Mouse (Mus musculus): ENCODE measurements at regions not wholly inside any gene's neighbourhood (a gene's known extent, or its start where the extent isn't known, plus 50 kb on each side); places are given as distances from the start of the nearest gene placed in this dataset.

DNA sequence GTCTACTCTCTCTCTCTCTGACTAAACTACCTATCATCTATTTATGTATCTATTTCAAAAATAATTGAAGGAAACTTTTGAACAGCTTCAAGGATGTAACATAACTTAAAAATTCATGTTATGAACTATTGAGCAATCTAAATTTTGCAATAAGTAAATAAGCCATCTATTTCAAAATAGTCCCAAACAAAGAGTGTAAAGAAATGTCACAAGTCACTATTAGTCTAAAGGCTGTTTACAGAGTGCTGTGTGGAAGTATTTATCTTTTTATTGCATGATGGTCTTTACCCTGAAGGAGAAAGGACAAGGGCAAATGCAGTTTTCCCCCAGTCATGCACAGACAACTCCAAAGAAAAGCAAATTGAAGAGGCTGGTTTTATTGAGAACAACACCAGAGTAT, 496.0 kb downstream of the Olfm4 start:
- no peak for DNase-seq (ENCODE audit: inconsistent age in 2 of 2, low spot score in 1 of 2)

DNA sequence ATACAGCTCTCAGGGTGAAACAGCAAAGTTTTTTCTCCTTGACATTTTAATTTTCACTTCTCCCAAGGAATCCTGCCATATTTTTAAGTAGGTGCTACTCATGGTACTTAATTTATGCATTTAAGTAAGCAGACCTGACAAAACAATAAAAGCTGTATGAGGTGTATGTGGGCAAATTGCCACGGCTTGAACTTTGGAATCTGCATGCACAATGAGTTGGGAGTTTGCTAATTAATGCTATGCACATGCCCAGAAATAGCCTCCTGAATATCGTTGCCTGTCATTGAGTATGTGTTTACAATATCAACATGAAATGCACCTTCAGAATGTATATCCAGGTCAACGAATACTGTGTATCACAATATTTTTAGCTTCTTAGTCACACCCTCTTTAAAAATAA, 498.9 kb downstream of the Olfm4 start:
- no peak for DNase-seq (ENCODE audit: inconsistent age in 2 of 2, low spot score in 1 of 2)

DNA sequence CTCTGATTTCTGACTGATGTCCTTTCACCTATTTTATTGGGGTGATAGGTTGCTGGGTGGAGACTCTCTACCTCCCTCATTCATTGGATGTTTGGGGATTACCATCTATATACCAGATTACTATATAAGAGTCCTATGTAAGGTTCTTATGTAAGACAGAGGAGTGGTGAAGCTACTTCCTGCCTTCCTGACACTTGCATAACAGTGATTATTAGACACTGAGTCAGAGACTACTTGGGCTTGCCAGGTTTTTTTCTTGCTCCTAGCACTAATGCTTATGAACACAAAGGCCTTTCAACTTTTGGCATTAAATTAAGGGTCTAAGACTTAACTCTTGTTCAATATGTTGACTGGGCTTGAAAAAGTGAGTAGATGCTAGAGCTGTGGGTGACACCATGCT, 500.4 kb downstream of the Olfm4 start:
- no peak for DNase-seq (ENCODE audit: inconsistent age in 2 of 2, low spot score in 1 of 2)

DNA sequence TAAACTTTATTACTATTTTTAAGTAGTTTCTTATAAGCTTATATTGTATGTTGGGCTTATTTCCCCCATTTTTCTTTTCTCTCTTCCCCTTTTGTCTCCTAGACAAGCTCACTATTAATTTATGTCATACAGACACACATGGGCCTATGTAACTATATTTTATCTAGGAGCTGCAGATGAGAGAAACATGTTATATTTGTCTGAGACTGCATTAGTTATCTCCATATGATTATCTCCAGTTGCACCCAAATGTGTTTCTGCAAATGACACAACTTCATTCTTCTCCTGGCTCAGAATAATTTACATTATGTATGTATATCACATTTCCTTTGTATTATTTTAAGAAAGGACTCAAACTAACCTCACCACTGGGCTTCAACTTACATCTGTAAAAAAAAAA, 501.3 kb downstream of the Olfm4 start:
- DNase-seq (ENCODE audit: inconsistent age in 2 of 2, low spot score in 1 of 2), result no peak

DNA sequence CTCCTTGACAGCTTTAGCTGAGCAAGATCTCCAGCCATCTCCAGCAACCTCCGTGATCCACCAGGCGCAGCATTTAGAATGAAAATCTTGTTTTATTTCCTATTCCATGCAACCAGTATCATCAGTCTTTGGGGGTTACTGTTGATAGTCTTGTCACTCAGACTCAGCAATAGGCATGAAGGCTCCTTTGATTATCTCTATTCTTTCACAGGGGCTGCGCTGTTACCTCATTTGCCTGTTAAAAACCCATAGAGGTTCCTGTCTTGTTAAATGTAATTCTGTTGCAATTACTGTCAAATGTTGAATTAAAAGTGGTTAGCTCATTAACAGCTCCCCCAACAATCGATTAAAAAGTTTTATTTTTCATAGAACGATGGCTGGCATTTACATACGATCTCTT, 502.7 kb downstream of the Olfm4 start:
- no peak for DNase-seq (ENCODE audit: inconsistent age in 2 of 2, low spot score in 1 of 2)

DNA sequence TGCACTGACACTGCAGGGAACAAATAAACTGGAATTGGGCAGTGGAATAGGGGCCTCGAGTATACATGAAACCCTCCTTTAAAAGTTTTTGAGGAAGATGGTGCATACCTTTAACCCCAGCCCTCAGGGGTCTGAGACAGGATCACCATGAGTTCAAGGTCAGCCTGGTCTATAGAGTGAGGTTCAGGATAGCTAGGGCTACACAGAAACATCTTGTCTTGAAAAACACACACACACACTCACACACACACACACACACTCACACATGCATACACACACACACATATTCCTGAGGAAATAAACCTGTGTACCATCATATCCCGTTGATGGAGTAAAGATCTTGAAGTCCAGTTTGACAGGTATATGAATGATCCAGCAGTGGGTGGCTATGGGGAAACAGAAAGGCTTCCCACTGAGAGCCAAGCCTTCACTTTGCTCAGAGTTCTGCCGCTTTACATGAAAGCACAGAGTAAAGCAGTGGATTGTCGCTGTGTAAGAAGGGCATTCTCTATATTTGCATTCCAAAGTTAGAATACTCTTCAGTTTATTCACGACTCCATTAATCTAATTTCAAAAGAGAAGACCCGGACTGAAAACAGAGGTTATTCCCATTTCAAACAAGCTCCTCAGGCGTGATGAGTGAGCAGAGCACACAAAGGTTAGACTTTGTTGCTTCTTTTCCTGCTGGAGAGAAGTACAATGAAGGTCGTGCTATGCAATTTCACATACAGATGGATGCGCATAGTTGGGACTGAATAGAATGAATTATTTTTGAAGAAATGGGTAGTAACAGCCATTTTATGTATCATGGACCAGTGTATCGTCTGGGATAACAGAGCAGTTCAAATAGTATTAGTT, 508.4 kb downstream of the Olfm4 start:
- no peak for DNase-seq (ENCODE audit: inconsistent age in 2 of 2, low spot score in 1 of 2)

DNA sequence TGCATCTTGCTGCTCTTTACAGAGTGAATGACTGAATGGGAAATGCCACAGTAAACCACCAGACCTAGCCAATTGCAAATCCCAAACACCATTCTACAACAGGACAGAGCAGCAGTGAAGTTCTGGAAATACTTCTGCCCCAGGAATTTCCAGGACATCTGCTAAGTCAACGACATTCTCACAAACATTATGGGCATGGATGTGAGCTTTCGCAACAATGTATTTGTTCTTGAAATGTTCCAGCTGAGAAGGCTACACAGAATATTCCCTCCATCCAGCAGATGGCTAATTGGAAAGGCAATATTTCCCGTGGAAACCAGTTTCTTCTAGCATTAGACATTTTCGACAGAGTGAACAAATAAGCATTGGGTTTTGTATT, 509.0 kb downstream of the Olfm4 start:
- DNase-seq (ENCODE audit: inconsistent age in 2 of 2, low spot score in 1 of 2), result no peak

DNA sequence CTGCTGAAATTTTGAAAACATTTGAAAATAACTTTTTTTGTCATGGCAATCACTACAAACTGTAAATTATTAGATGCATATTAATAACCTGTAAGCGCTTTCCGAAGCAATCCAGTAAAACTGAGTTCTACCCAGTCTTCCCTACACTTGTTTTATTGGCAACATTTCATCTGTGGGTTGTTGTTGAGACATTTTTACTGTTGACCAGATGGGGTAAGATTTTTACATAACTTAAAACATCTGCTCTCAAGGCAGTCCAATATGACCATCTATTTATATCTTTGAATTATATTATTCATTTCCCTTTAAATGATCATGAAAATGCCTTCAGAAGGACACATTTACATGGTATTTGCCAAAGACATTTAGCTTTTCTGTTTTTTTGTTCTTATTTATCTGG, 520.5 kb downstream of the Olfm4 start:
- DNase-seq (ENCODE audit: inconsistent age in 2 of 2, low spot score in 1 of 2), result no peak

DNA sequence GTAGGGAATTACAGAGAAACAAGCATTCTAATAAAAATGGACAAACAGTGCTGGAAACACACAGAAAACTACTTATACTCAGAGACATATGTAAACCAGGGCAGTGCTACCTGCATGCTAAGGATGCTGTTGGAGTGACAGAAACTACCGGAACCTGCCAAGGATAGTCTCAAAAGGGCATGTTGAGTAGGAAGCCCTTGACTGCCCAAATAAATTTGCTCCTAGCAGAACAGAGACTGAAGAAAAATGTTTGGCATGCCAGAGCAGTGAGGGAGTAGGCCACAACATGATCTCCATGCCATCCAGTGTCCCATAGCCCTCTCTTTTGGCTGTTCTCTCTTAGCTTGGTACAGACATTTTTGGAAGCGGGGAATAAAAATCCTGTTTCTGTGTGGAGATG, 532.7 kb downstream of the Olfm4 start:
- no peak for DNase-seq (ENCODE audit: inconsistent age in 2 of 2, low spot score in 1 of 2)

DNA sequence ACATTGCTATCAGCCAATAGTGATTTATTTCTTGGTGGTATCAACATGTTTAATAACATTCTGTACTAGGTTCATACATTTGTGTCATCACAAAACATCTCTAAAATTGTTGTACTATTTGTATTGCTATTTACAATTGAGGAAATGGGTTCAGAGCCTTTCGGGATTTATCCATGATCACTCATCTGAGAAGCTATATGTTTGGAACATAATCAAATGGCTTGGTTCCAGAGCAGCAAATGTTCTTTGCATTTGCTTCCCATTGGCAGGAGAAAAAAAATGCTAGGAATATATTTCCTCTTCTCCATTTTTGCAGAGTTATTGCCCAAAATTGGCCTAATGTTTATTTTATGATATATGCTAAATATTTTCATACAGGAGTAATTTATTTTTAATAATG, 537.3 kb downstream of the Olfm4 start:
- no peak for DNase-seq (ENCODE audit: inconsistent age in 2 of 2, low spot score in 1 of 2)

DNA sequence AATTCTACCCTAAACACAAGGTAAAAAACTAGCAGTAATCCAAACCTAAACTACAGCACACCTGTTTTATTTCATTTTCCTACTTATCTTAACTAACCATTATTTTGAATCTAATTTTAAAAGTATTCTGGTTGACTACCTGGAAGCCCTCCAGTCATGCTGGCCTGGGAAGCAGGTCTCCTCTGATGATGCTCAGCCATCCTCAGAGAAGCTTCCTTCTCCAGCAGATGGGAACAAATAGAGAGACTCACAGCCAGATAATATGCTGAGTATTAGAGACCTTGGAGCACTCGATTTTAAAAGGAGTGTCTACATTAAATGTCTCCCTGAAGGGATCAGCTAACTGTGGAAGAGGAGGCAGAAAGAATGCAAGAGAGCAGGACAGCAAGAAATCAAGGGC, 537.8 kb downstream of the Olfm4 start:
- no peak for DNase-seq (ENCODE audit: inconsistent age in 2 of 2, low spot score in 1 of 2)

DNA sequence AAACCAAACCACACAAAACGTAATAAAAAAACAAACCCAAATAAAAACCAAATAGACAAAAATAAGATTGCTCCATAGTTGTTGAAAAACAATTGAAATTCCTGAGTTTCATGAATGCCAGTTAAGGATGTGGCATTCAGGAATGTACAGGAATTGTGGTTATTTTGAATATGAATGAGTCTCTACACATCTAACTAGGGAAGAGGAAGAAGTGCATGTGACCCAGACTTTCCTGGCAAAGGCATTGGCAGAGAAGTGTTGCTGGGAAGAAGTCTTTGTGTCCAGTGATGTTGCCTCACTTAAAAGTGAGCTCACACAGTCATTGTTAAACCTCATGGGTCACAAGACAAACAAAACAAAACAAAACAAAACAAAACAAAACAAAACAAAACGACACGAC, 538.7 kb downstream of the Olfm4 start:
- no peak for DNase-seq (ENCODE audit: inconsistent age in 2 of 2, low spot score in 1 of 2)

DNA sequence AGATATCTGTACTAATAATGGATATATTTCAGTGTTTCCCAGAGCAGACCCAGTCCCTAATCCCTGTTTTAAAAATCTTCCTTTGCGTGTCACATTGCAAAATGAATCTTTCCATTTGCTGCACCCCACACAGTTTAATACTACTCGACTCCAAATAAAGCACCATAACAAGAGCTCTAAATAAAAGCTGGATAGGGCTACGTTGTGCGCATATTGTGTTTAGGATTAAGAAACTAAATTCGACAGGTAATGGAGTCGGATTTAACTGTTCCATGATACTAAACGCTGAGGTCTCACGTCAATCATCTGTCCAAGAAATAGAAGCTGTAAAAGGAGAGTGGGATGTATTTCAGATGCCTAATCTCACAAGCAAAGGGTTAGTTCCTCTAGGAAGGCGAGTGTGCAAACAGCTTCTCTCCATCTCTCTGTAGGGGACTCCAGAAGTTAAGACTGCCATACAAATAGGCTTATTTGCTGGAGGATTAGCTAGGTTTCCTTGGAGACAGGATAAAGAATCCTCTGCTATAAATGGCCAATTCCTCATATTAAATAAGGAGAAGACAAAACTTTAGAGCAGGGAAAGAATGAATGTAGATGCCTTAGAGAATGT, 544.6 kb downstream of the Olfm4 start:
- DNase-seq (ENCODE audit: inconsistent age in 2 of 2, low spot score in 1 of 2), result no peak

DNA sequence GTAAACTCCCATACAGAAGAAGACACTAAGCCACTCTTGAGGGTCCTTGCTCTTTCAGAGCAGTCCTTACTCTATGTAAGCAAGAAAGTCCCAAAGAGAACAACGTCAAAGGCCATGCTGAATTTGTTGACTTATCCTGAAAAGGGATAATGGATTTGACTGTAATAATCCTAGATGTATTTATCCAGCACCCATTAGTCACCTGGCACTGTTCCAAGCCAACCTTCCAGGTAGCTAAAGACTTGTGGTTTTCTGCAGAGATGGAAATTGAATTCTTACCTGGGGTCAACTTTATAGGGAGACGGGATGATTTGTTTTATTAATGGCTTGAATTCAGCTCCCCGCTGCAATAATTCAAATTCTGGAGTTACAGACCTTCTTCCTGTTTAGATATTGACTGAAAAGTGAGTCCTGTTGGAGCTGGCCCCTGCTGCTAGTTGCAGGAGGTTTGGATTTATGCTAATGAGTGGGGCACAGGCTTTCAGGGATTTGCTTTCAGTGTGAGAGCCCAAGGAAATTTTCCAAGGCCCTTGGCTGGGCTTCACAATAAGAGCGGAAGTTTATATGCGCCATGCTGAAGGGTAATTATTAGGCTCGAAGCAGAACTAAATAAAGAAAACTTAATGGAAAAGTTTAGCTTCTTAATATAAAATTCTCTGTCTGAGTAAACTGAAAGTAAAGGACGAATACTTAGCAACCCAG, 552.3 kb downstream of the Olfm4 start:
- DNase-seq (ENCODE audit: inconsistent age in 2 of 2, low spot score in 1 of 2), result peak in 1 of 2 experiments; percentile 28

DNA sequence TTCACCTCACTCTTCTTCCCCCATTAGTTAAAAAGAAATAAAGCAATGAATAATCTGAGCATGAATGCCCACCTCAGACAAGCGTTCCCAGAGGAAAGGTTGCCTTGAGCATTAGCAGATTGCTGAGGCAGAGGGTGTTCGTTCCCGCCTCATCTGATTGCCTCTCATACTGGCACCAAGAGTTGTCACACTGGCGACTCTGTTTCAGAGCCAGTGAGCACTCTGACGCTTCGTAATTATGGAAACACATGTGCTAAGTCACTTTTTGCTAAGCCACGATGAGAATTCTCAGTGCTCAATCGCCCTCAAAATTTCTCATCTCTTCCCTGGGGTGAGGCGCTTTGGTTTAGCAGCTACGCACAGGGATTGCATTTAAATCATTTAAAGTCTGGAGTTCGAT, 576.1 kb downstream of the Olfm4 start:
- no peak for DNase-seq (ENCODE audit: inconsistent age in 2 of 2, low spot score in 1 of 2)

Data from adrenal gland, adult (tissue).